Mouse (Mus musculus): ENCODE measurements around the gene Lipt1. TPM values are rescaled to one million over a fixed set of nuclear protein-coding genes. Genes with fewer than 3 reads are reported as not detected.

Lipt1 gene
- 1.1 to 3.3 TPM (median 2.5 TPM) in 4 replicates for total RNA-seq (2023; ENCODE audit: inconsistent age)

DNA sequence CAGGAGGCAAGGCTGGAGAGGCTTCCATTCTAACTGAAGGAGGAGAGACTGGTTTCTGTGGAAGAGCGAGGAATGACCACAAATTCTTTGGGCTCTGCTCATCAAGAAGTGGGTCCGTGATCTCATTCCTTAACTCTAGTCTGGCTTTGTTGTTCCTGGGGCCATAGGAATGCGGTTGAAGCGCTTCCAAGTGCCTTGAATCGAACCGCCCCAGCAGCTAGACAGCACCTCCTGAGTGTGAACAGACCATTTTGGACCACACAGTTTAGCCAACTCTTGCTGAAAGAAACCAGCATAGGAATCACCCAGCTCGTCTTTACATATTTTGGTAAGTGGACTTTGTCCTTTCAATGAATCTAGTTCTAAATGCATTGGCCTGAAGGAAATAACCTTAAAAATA, at the start of gene Lipt1:
TSS of gene Lipt1 (plus strand) at position 35 of the 400 bp plus-strand sequence.

DNA sequence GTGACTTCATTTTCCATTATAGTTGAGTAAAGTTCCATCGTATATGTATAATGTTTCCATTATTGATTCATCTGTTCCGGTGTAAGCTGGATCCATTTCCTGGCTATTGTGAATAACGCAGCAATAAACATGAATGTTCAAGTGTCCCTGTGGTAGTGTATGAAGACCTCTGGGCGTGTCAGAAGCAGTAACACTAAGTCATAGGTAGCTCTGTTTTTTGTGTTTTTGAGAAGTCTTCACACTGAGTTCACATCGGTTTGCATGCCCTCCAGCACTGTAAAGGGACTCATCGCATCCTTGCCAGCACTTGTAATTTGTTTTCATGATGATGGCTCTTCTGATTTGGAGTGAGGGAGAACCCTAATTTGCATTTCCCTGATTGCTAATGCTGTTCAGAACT, 5.3 kb upstream of the Lipt1 start, which contains the start of gene Tsga10:
TSS of gene Tsga10 (minus strand) at position 144 of the 400 bp plus-strand sequence.

DNA sequence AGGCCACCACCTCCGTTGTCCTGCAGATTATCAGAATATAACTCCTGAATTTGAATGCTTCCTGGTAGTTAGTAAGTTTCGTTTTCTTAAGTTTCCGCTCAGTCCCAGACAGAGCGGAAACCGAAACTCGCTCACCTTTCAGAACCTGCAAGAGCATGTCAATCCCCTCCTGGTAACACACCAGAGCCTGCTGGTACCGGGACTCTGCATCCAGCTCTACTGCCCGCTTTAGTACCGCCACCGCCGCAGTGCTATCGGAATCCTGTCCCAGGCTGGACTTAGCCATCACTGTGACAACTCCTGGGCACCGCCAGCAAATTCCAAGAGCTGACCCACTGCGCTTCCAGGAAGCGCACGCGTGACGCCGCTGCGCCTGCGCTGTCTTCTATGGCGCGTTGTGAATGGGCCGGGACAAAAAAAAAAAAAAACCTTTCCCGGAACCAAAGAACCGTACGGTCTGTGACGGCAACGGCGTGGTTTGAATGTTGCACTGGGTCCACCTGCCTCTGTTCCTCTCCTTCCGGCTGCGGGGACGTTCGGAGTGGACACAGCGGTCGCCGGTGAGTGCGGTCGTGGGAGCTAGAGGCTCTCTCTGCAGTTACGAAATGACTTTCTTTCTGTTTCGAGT, 18.6 kb downstream of the Lipt1 start, which contains the start of the genes Mitd1 and Mrpl30:
TSS of gene Mitd1 (minus strand) at position 387 of the 628 bp plus-strand sequence.
TSS of gene Mrpl30 (plus strand) at position 453 of the 628 bp plus-strand sequence.

DNA sequence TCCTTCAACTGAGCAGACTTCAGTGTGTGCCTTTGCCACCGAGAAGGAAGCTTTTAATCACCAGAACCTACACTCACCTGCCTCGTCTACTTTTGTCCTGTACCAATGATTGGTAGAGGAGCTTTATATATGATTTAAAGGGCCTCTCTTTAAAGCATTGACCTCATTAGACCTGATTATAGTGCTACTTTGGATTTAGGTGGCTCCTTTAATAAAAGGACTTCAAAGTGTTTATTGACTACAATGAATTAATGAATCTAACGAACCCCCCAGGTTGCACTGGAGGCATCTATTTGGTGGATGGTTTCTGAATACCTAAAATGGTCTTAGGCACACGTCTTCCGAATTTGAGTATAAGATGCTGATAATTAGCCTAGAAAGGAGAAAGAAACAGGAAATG, 44.9 kb downstream of the Lipt1 start, which contains the start of gene Lyg2:
TSS of gene Lyg2 (minus strand) at position 101 of the 400 bp plus-strand sequence.

Other genes with a start within 250 kb of the Lipt1 start
- gene 2010300C02Rik, start 151.7 kb upstream of the Lipt1 start, total RNA-seq (2023; ENCODE audit: inconsistent age) = 0.39 TPM in 1 of 4 replicates, not detected in the others
- 6.7 to 8.7 TPM (median 7.5 TPM) in 4 replicates for gene Tsga10, start 5.3 kb upstream of the Lipt1 start, total RNA-seq (2023; ENCODE audit: inconsistent age)
- gene Mitd1, start 18.7 kb downstream of the Lipt1 start, total RNA-seq (2023; ENCODE audit: inconsistent age) = 19.3 to 22.9 TPM (median 22.4 TPM) in 4 replicates
- 105 to 128 TPM (median 117 TPM) in 4 replicates for gene Mrpl30, start 18.7 kb downstream of the Lipt1 start, total RNA-seq (2023; ENCODE audit: inconsistent age)
- gene Lyg2, start 44.8 kb downstream of the Lipt1 start, total RNA-seq (2023; ENCODE audit: inconsistent age) = not detected in 4 replicates
- gene Lyg1, start 86.0 kb downstream of the Lipt1 start, total RNA-seq (2023; ENCODE audit: inconsistent age) = not detected in 4 replicates
- gene Txndc9, start 126.2 kb downstream of the Lipt1 start, total RNA-seq (2023; ENCODE audit: inconsistent age) = 68.2 to 75.4 TPM (median 71.9 TPM) in 4 replicates
- 44.1 to 52.7 TPM (median 46.7 TPM) in 4 replicates for gene Eif5b, start 126.3 kb downstream of the Lipt1 start, total RNA-seq (2023; ENCODE audit: inconsistent age)